Mouse (Mus musculus) CD4-positive, CD25-positive, alpha-beta regulatory T cell (primary cell): ENCODE data around the gene Zfp354c. TPM values are rescaled to one million over a fixed set of nuclear protein-coding genes. Genes with fewer than 3 reads are reported as not detected.

Source experiments
- polyA plus RNA-seq: library from polyadenylated mRNA; unstranded; fragments of 100-300 nt; shearing (Covaris generic); gene quantifications from one replicate; pipeline ENCODE4 v1.2.1, GENCODE M21; 2017

Zfp354c gene
- 3.3 TPM for polyA plus RNA-seq

GRCm38 (mm10) chr11:50827010-50827953 is at the start of gene Zfp354c:
Gene Zfp354c (minus strand): TSS chr11:50827724.

GRCm38 (mm10) chr11:50850177-50850735 is 22.7 kb upstream of the Zfp354c start, which contains the start of gene Grm6:
Gene Grm6 (plus strand): TSS chr11:50850685.

GRCm38 (mm10) chr11:50841023-50841735 is 13.7 kb upstream of the Zfp354c start, which contains the start of gene Zfp879:
Gene Zfp879 (minus strand): TSS chr11:50841552.

Other genes with a start within 250 kb of the Zfp354c start
- 0.11 TPM for gene Adamts2, start 225.6 kb downstream of the Zfp354c start, polyA plus RNA-seq
- gene Zfp879, start 13.8 kb upstream of the Zfp354c start, polyA plus RNA-seq = 0.14 TPM
- gene Grm6, start 23.0 kb upstream of the Zfp354c start, polyA plus RNA-seq = 0.69 TPM
- not detected for gene Zfp454, start 59.9 kb upstream of the Zfp354c start, polyA plus RNA-seq
- gene Zfp2, start 88.4 kb upstream of the Zfp354c start, polyA plus RNA-seq = 2.0 TPM
- not detected for gene Zfp354b, start 103.9 kb upstream of the Zfp354c start, polyA plus RNA-seq
- not detected for gene 4933414I15Rik, start 116.0 kb upstream of the Zfp354c start, polyA plus RNA-seq
- gene Prop1, start 126.0 kb upstream of the Zfp354c start, polyA plus RNA-seq = not detected
- gene Olfr1378, start 138.8 kb upstream of the Zfp354c start, polyA plus RNA-seq = not detected
- gene Olfr1377, start 154.2 kb upstream of the Zfp354c start, polyA plus RNA-seq = not detected
- not detected for gene Olfr51, start 175.9 kb upstream of the Zfp354c start, polyA plus RNA-seq
- gene Olfr54, start 186.5 kb upstream of the Zfp354c start, polyA plus RNA-seq = 0.06 TPM
- gene Olfr1375, start 220.4 kb upstream of the Zfp354c start, polyA plus RNA-seq = not detected
- not detected for gene Zfp354a, start 231.5 kb upstream of the Zfp354c start, polyA plus RNA-seq